Mouse (Mus musculus) midbrain, embryonic 13.5 days (tissue): Measurements from ENCODE around the gene Atg9b. TPM values are rescaled to one million over a fixed set of nuclear protein-coding genes. Genes with fewer than 3 reads are reported as not detected.
A peak's percentile ranks its signal among the peaks of the same experiment; 100 is the strongest.

ENCODE experiments used
- ATAC-seq: fragments of 200-750 bp; cut with Nextera tagmentation; 2 replicates; pipeline ENCODE4 v1.8.0; 2017; ENCODE audit warnings: mild to moderate bottlenecking, moderate TSS enrichment, moderate library complexity
- H3K27ac ChIP-seq: fragments of 300-500 bp; sonication (generic); 2 replicates; pipeline ENCODE4 v1.5.1; 2015; ENCODE audit warnings: inconsistent platforms, mild to moderate bottlenecking, moderate library complexity
- H3K27me3 ChIP-seq: fragments of 300-500 bp; sonication (generic); 2 replicates; pipeline ENCODE4 v1.6.1; 2015; ENCODE audit warnings: mild to moderate bottlenecking, inconsistent platforms
- H3K36me3 ChIP-seq: fragments of 300-500 bp; sonication (generic); 2 replicates; pipeline ENCODE4 v1.6.1; 2015; ENCODE audit warnings: mild to moderate bottlenecking, inconsistent platforms
- H3K4me1 ChIP-seq: fragments of 300-500 bp; sonication (generic); replicated peaks from 2 replicates; pipeline ENCODE4 v1.6.1; 2015; ENCODE audit warnings: inconsistent platforms
- H3K4me2 ChIP-seq: fragments of 300-500 bp; sonication (generic); replicated peaks from 2 replicates; pipeline ENCODE4 v1.6.1; 2015; ENCODE audit warnings: moderate library complexity, mild to moderate bottlenecking, inconsistent platforms
- H3K4me3 ChIP-seq: fragments of 300-500 bp; sonication (generic); replicated peaks from 2 replicates; pipeline ENCODE4 v1.5.1; 2015; ENCODE audit warnings: mild to moderate bottlenecking, inconsistent platforms
- H3K9ac ChIP-seq: fragments of 300-500 bp; sonication (generic); replicated peaks from 2 replicates; pipeline ENCODE4 v1.6.1; 2015; ENCODE audit warnings: mild to moderate bottlenecking, inconsistent platforms
- H3K9me3 ChIP-seq: fragments of 300-500 bp; sonication (generic); 2 replicates; pipeline ENCODE4 v1.6.1; 2016; ENCODE audit warnings: mild to moderate bottlenecking, inconsistent platforms
- WGBS: fragments of 180-500 bp; shearing (Covaris S2); methylation state at CpG from one replicate; pipeline ENCODE4 v1.1.7; 2015; 5-methylcytosine and 5-hydroxymethylcytosine counted together
- polyA plus RNA-seq: library from polyadenylated mRNA; unstranded; fragments of >200 nt; fragmentation: Nextera tagmentation; extraction: Ambion mirVana; gene quantifications from 2 replicates; pipeline ENCODE4 v1.2.1, GENCODE M21; 2015

The Atg9b gene
- polyA plus RNA-seq, 1 experiment from 2014 or later: 0.69 TPM

DNA sequence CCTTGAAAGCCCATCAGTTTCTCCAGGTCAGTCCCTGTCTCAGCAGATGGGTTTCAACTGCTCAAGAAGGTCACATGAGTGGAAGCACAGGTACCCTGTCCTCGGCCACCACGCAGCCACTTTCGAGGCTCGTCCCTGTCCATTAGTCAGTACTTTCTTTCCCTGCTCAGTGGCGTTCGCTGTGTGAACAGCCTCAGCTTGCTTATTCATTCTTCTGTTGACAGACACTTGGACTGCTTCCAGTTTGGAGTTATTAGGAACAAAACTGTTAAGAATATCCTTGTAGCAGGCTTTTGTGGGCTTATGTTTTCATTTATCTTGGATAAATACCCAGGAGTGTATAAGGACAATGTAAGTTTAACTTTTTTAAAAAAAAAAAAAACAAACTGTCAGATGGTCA, 17.7 kb downstream of the Atg9b start:
- H3K36me3 ChIP-seq: no peaks in the 10 kb centered on the region
- H3K4me1 ChIP-seq: peaks cover 7% of the 10 kb centered on the region; the same call in 1 of the 2 replicates
- no peak overlapping the region for H3K4me3 ChIP-seq
- H3K4me2 ChIP-seq: no peak overlapping the region
- no peak overlapping the region for H3K27ac ChIP-seq
- peaks cover 4% of the 10 kb centered on the region; the same call in 1 of the 2 replicates for H3K27me3 ChIP-seq
- no peaks in the 10 kb centered on the region for H3K9me3 ChIP-seq
- no peak for ATAC-seq
- H3K9ac ChIP-seq: no peak overlapping the region
- WGBS: 56% methylated on average over 6 of the region's 6 CpGs

DNA sequence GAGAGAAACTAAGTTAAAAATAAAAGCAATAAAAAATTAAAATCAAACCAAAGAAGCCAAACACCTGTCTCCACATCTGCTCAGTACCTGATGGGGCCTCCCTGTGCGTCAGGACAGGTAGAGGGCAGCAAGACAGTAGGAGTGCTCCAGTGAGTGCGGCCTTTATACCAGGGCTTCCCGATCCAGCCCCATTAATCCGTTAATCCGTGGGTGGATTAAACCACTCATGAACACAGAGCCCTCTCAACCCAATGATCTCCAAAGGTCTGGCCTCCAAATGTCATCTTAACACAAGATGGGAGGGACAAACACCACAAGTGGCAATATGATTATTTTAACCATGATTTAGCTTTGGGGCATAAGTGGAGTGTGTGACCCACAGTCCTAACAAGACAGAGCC, 18.1 kb downstream of the Atg9b start:
- no peak overlapping the region for H3K9ac ChIP-seq
- no peaks in the 10 kb centered on the region for H3K9me3 ChIP-seq
- H3K4me1 ChIP-seq: peaks cover 7% of the 10 kb centered on the region; the same call in 1 of the 2 replicates
- peaks cover 4% of the 10 kb centered on the region; the same call in 1 of the 2 replicates for H3K27me3 ChIP-seq
- H3K4me2 ChIP-seq: no peak overlapping the region
- WGBS: 43% methylated on average over 5 of the region's 5 CpGs
- H3K27ac ChIP-seq: no peak overlapping the region
- H3K36me3 ChIP-seq: no peaks in the 10 kb centered on the region
- H3K4me3 ChIP-seq: no peak overlapping the region
- ATAC-seq: no peak

DNA sequence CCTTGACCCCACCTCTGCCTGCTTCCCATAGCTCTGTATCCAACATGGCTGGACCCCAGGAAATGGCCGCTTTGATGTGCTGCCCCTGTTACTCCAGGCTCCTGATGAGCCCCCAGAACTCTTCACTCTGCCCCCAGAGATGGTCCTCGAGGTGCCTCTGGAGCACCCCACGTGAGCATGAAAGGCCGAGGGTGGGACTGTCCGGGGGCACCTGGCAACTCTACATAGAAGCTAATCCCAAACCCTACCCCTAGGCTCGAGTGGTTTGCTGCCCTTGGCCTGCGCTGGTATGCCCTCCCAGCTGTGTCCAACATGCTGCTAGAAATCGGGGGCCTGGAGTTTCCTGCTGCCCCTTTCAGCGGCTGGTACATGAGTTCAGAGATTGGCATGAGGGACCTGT, 22.2 kb downstream of the Atg9b start:
- Histone ChIP-seq H3K27me3 (no peaks in the 10 kb centered on the region), H3K4me1 (peaks cover 7% of the 10 kb centered on the region; the same call in 1 of the 2 replicates), H3K9me3 (no peaks in the 10 kb centered on the region), H3K36me3 (no peaks in the 10 kb centered on the region), H3K4me3 (no peak overlapping the region), H3K4me2 (no peak overlapping the region), H3K9ac (no peak overlapping the region), H3K27ac (no peak overlapping the region)
- no peak for ATAC-seq
- 82% methylated on average over 9 of the region's 9 CpGs for WGBS

DNA sequence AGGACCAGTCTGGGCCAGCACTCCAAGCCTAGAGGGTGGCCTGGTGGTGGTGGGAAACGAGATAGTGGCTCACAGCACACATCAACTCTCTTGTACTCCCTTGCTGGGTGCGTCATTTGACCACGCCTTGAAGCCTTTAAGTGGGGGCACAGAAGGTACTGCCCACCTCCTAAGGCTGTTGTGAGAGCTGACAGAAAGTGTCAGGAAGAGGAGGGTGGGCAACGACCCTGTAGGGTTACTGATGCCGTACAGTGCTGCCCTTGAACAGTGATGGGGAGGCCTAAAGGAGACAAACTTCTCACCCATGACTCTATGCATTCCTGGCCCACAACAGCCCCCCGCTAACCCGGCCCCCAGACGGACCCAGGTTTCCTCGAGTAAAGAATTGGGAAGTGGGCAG, 25.5 kb downstream of the Atg9b start:
- no peaks in the 10 kb centered on the region for H3K27me3 ChIP-seq
- H3K27ac ChIP-seq: no peak overlapping the region
- H3K9ac ChIP-seq: no peak overlapping the region
- 0 out of 2 replicates have a peak, but pooled peaks cover 6% of the 10 kb centered on the region for H3K4me1 ChIP-seq
- H3K4me2 ChIP-seq: no peak overlapping the region
- WGBS: 89% methylated on average over 9 of the region's 9 CpGs
- H3K4me3 ChIP-seq: no peak overlapping the region
- no peaks in the 10 kb centered on the region for H3K36me3 ChIP-seq
- H3K9me3 ChIP-seq: no peaks in the 10 kb centered on the region
- no peak for ATAC-seq

DNA sequence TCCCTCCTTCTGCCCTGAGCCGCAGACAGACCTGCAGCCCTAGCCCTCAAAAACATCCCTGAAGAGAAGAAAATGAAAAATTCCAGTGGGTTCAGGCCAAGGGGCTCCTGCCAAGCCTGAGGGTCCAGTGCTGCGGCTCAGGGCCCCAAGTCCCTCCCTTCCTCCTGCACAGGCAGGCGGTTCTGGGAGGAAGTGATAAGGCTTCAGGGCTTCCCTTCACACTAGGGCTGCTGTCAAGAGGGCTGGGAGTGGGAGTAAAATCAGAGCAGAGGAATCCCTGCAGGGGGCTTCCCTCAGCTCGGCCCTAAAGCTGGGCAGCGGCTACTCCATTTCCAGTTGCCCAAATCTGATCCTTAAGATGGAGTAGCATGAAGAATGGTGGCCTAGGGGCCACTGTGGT, 26.4 kb downstream of the Atg9b start:
- no peaks in the 10 kb centered on the region for H3K9me3 ChIP-seq
- H3K9ac ChIP-seq: no peak overlapping the region
- no peak overlapping the region for H3K4me3 ChIP-seq
- H3K36me3 ChIP-seq: no peaks in the 10 kb centered on the region
- WGBS: 50% methylated on average over 5 of the region's 5 CpGs
- H3K27me3 ChIP-seq: no peaks in the 10 kb centered on the region
- H3K4me2 ChIP-seq: no peak overlapping the region
- no peak for ATAC-seq
- 0 out of 2 replicates have a peak, but pooled peaks cover 6% of the 10 kb centered on the region for H3K4me1 ChIP-seq
- H3K27ac ChIP-seq: no peak overlapping the region

DNA sequence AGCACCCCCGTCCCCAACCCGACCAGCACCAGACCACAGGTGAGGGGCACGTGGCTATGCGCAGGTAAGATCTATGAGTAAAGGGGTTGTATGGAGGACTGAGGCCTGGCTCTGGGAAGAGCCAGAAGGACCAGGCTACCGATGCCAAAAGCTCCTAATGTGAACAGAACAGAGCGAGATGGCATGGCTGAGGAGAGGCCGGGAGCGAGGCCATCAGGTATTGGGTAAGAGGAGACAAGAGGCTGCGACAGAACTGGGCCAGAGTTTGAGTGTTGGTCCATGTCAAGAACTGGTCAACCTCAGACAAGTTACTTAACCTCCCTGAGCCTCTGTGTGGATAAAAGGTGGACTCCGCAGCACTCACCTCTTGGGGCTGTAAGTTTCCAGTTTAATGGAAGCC, 27.0 kb downstream of the Atg9b start:
- no peak overlapping the region for H3K4me3 ChIP-seq
- H3K36me3 ChIP-seq: no peaks in the 10 kb centered on the region
- no peak overlapping the region for H3K9ac ChIP-seq
- ATAC-seq: no peak
- H3K4me1 ChIP-seq: 0 out of 2 replicates have a peak, but pooled peaks cover 6% of the 10 kb centered on the region
- H3K27ac ChIP-seq: no peak overlapping the region
- H3K4me2 ChIP-seq: no peak overlapping the region
- 83% methylated on average over 10 of the region's 10 CpGs for WGBS
- H3K9me3 ChIP-seq: no peaks in the 10 kb centered on the region
- H3K27me3 ChIP-seq: no peaks in the 10 kb centered on the region

DNA sequence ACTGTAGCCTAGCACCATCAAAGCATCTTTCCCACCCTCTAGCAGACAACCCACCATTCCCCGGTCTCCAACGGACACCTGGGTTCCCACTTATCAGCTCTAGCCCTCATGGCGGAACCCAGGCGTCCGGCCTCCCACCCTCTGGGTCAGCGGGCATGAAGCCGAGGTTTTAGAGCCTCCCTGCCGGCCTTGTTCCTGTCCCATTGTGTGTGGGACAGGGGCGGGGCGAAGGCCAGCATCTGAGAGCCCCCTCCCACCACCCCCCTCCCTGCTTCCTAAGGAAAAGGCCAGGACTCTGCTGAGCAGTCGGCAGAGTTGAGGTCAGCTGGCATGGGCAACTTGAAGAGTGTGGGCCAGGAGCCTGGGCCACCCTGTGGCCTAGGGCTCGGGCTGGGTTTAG, 27.4 kb downstream of the Atg9b start, which contains the start of gene Nos3:
TSS of gene Nos3 (plus strand) at position 303 of the 400 bp plus-strand sequence.
- H3K27me3 ChIP-seq: no peaks in the 10 kb centered on the region
- no peaks in the 10 kb centered on the region for H3K36me3 ChIP-seq
- H3K4me3 ChIP-seq: no peak within 1 kb of the TSS
- ATAC-seq: no peak
- no peak within 1 kb of the TSS for H3K4me2 ChIP-seq
- no peak within 1 kb of the TSS for H3K9ac ChIP-seq
- WGBS: 30% methylated on average over 12 of the region's 12 CpGs
- no peak within 1 kb of the TSS for H3K27ac ChIP-seq
- no peaks in the 10 kb centered on the region for H3K9me3 ChIP-seq
- 0 out of 2 replicates have a peak, but pooled peaks cover 6% of the 10 kb centered on the region for H3K4me1 ChIP-seq

DNA sequence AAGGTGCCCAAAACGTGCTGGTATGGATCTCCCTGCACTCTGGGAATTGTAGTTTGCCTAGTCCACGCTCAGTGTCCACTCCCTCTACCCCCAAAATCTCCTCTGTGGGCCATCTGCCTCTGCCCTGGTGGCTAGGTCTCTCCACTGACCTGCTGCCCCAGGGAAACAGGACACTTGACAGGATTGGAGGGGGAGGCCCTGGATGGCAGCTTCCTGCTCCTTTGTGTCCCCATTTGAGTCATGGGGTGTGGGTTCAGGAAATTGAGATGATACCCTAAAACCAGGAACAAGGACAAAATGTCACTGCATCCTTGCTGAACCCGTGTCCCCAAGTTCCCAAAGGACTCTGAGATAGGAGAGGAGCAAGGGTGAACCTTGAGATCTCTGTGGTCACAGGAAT, 27.9 kb downstream of the Atg9b start:
- H3K9ac ChIP-seq: no peak overlapping the region
- ATAC-seq: no peak
- no peaks in the 10 kb centered on the region for H3K9me3 ChIP-seq
- no peaks in the 10 kb centered on the region for H3K27me3 ChIP-seq
- no peak overlapping the region for H3K4me3 ChIP-seq
- H3K36me3 ChIP-seq: no peaks in the 10 kb centered on the region
- 50% methylated on average over 3 of the region's 3 CpGs for WGBS
- H3K4me1 ChIP-seq: peaks cover 6% of the 10 kb centered on the region; the same call in 1 of the 2 replicates
- H3K27ac ChIP-seq: no peak overlapping the region
- H3K4me2 ChIP-seq: no peak overlapping the region

DNA sequence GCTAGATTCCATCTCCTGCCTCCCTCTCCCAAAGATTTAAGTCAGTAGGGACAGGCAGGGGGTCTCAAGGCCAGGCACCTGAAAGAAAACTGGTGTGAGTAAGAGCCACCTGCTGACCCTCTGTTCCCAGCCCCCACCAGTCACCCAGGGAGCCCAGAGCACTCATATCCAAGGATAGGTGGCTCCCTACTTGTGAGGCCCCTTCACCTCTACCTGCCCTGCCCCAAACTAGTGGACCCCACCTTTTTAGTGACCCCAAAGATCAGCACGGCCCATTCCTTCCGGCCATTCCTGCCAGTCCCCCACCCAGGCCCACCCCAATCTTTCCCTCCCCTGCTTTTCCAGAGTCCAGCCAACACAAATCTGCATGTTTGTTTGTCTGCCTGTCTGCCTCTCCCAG, 28.5 kb downstream of the Atg9b start:
- Histone ChIP-seq H3K27ac (no peak overlapping the region), H3K4me2 (no peak overlapping the region), H3K27me3 (no peaks in the 10 kb centered on the region), H3K9me3 (no peaks in the 10 kb centered on the region), H3K4me1 (peaks cover 6% of the 10 kb centered on the region; the same call in 1 of the 2 replicates), H3K36me3 (no peaks in the 10 kb centered on the region), H3K9ac (no peak overlapping the region), H3K4me3 (no peak overlapping the region)
- no peak for ATAC-seq
- WGBS: 70% methylated on average over 2 of the region's 2 CpGs

DNA sequence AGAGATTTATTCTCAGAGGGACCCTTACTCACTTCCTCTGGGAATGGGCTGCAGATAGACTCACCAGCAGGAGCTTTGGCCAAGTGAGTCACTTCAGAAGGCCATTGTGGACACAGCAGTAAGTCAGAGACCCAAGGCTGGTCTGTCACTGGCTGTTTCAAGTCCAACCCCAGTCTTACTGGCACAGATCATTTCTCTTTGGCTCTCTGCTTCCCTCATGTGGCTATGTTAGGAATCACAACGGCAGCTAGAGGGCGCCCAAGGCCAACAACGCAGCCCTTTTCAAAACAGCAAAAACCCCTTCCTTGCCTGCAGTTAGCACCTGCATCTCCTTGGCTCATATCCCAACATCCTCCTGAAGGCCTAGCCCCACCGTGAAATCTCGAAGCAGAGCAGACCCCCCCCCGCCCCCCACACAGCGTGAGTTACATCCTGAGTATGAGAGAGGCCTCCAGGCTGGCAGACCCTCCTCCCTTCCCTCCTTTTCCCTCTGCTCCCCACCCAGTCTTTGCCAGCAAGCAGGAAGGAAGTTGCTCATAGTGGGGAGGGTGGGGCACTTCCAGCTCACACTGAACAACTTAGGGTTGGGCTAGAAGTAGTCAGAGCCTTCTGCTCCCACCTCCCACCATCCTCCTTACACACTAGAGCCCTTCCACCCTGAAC, 31.0 kb downstream of the Atg9b start:
- Histone ChIP-seq H3K36me3 (no peaks in the 10 kb centered on the region), H3K9ac (no peak overlapping the region), H3K4me1 (peaks cover 9% of the 10 kb centered on the region; the same call in 1 of the 2 replicates), H3K4me3 (no peak overlapping the region), H3K27me3 (no peaks in the 10 kb centered on the region), H3K9me3 (no peaks in the 10 kb centered on the region), H3K4me2 (no peak overlapping the region), H3K27ac (peak overlapping the region; percentile 15; the same call in 1 of the 2 replicates)
- peak; percentile 75 for ATAC-seq
- 0% methylated on average over 7 of the region's 7 CpGs for WGBS

DNA sequence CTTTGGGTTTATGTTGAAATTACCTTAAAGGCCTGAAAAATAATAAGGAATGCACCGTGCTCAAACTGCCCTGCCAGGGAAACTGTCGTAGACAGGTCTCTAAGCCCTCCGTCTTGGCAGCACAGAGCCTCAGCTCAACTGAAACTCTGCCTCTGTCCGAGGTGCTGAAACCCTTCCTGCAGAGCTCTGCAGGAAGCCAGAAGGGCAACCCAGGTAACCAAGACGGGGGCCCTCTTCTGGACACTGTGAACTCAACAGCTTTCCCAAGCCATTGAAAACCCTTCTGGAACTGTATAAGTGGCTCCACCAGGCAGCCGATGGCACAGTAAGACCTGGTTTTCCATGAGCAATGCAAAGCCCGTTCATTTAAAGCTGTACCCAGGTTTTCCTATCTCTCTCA, 34.5 kb downstream of the Atg9b start:
- WGBS: 13% methylated on average over 7 of the region's 7 CpGs
- H3K27ac ChIP-seq: no peak overlapping the region
- no peaks in the 10 kb centered on the region for H3K36me3 ChIP-seq
- no peak overlapping the region for H3K4me3 ChIP-seq
- H3K4me1 ChIP-seq: peaks cover 20% of the 10 kb centered on the region
- no peaks in the 10 kb centered on the region for H3K27me3 ChIP-seq
- no peak overlapping the region for H3K9ac ChIP-seq
- H3K4me2 ChIP-seq: no peak overlapping the region
- no peak for ATAC-seq
- no peaks in the 10 kb centered on the region for H3K9me3 ChIP-seq

DNA sequence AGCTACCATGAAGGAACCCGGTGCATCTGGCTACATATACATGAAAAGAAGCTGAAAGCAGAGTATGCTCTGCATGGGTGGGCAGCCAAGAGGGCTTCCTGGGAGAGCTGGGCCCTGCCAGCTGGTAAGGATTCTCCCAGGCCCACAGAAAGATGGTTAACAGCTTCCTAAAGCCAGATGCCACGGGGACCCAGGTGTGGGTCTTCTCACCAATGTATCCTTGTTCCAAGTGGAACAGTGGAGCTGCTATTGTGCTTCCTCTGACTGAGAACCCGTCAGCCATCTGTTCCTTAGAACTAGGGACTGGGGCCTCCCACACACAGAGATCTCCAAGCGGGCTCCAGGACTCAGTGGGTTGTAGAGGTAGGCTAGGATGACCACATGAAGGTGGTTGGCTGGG, 35.2 kb downstream of the Atg9b start:
- Histone ChIP-seq H3K4me1 (peaks cover 27% of the 10 kb centered on the region), H3K4me2 (no peak overlapping the region), H3K9me3 (no peaks in the 10 kb centered on the region), H3K9ac (no peak overlapping the region), H3K27me3 (no peaks in the 10 kb centered on the region), H3K4me3 (no peak overlapping the region), H3K27ac (no peak overlapping the region), H3K36me3 (no peaks in the 10 kb centered on the region)
- 52% methylated on average over 4 of the region's 4 CpGs for WGBS
- no peak for ATAC-seq

DNA sequence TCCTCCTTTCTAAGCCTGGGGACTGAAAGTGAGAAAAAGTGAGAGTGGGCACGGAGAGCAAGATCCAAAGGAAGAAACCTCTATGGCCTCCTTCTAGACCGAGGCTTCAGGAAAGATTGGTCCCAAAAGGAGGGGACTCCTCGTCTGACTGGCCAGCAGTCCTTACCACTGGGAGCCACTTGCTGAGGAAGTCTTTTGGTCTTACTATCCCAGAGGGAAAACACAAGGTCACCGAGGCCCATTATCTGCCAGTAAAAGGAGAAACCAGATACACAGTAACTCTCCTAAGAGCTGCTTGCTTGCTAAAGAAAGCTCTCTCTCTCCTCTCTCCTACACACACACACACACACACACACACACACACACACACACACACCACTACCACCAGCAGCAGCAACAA, 38.6 kb downstream of the Atg9b start:
- H3K4me1 ChIP-seq: peaks cover 56% of the 10 kb centered on the region
- peaks cover 16% of the 10 kb centered on the region for H3K27me3 ChIP-seq
- H3K4me2 ChIP-seq: peak overlapping the region; percentile 99; the same call in 1 of the 2 replicates
- no peaks in the 10 kb centered on the region for H3K9me3 ChIP-seq
- 24% methylated on average over 4 of the region's 4 CpGs for WGBS
- H3K9ac ChIP-seq: peak overlapping the region; percentile 96; the same call in 1 of the 2 replicates
- H3K27ac ChIP-seq: peak overlapping the region; percentile 98
- no peak for ATAC-seq
- no peak overlapping the region for H3K4me3 ChIP-seq
- H3K36me3 ChIP-seq: no peaks in the 10 kb centered on the region
